Mouse (Mus musculus) brain, embryonic 14.5 days (tissue): Measurements from ENCODE around the gene Metrn.

Experiments
- CTCF ChIP-seq: fragments of 200-500 bp; IDR thresholded peaks from 2 replicates; pipeline ENCODE4 v1.5.1; 2012; ENCODE audit warnings: inconsistent platforms, mild to moderate bottlenecking, moderate library complexity, borderline replicate concordance; ENCODE audit not compliant: insufficient read depth, insufficient read length; ENCODE audit errors: extremely low read depth
- POLR2A ChIP-seq: fragments of 200-500 bp; IDR thresholded peaks from 2 replicates; pipeline ENCODE4 v1.6.1; 2012; ENCODE audit warnings: mild to moderate bottlenecking, inconsistent platforms, borderline replicate concordance; ENCODE audit not compliant: poor library complexity, insufficient read depth, insufficient read length, severe bottlenecking; ENCODE audit errors: extremely low read depth

- no peak for TF ChIP-seq CTCF
- no peak for TF ChIP-seq POLR2A
Measured at GRCm38 (mm10) chr17:25755086-25755485, 41.9 kb downstream of the Metrn start.
